Mouse (Mus musculus): Measurements from ENCODE around the gene Ndufa5. TPM values are rescaled to one million over a fixed set of nuclear protein-coding genes. Genes with fewer than 3 reads are reported as not detected.

Gene Ndufa5
- polyA plus RNA-seq, 1 experiment from 2014 or later: 432 TPM

GRCm38 (mm10) chr6:24555488-24555887 is 27.7 kb upstream of the Ndufa5 start:
- no peaks in the 10 kb centered on the region for H3K4me1 ChIP-seq (ENCODE audit: control insufficient read depth, insufficient read depth, low read depth, low read length)
- no peak overlapping the region for H3K27ac ChIP-seq (ENCODE audit: low read depth, low read length)
- 85% methylated on average over 2 of the region's 2 CpGs for WGBS
- no peak overlapping the region for H3K4me3 ChIP-seq (ENCODE audit: low read length)
- no peak for ATAC-seq
- H3K27me3 ChIP-seq (replicated peaks; ENCODE audit: control insufficient read depth, insufficient read depth, low read length): no peaks in the 10 kb centered on the region
- H3K9me3 ChIP-seq (ENCODE audit: control insufficient read depth, low read length): no peaks in the 10 kb centered on the region
- H3K9ac ChIP-seq (ENCODE audit: low read depth, low read length): no peak overlapping the region
- no peak overlapping the region for H3K4me2 ChIP-seq (ENCODE audit: low read length)
- H3K36me3 ChIP-seq (ENCODE audit: control insufficient read depth, insufficient read depth, low read length): no peaks in the 10 kb centered on the region

DNA sequence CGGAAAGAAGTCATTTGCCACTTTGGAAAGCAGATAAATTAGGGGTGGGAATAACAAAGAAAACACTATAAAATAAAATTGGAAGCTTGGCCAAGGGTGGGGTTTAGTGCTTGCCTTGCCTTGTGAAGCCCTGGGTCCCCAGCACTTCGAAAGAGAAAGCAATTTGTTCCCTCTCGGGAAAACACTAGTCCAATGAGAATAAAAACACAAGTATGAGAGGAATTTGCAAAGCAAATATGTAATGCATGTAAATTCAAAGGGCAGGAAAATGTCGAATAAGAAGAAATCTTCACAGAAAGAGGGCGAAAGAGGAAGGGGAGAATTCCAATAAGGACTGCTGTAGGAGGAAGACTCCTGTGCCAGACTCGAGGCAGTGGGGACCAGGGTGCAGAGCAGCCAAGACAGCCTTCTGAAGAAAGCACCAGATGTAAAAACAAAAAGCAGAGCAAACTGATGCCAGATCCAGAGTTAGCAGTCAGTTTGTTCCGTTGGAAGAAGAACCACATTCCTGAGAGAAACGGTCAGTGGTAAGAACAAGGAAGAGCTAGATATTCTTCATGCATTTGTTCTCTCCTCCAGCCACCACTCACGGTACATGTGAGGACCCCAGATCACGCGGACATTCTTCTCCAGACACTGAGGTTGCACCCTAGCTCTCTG is 26.7 kb upstream of the Ndufa5 start:
- 77% methylated on average over 11 of the region's 11 CpGs for WGBS
- Histone ChIP-seq H3K4me3 (ENCODE audit: low read length) (no peak overlapping the region), H3K4me1 (ENCODE audit: control insufficient read depth, insufficient read depth, low read depth, low read length) (no peaks in the 10 kb centered on the region), H3K27ac (ENCODE audit: low read depth, low read length) (no peak overlapping the region), H3K9ac (ENCODE audit: low read depth, low read length) (no peak overlapping the region), H3K36me3 (ENCODE audit: control insufficient read depth, insufficient read depth, low read length) (no peaks in the 10 kb centered on the region), H3K4me2 (ENCODE audit: low read length) (no peak overlapping the region), H3K9me3 (ENCODE audit: control insufficient read depth, low read length) (no peaks in the 10 kb centered on the region), H3K27me3 (replicated peaks; ENCODE audit: control insufficient read depth, insufficient read depth, low read length) (no peaks in the 10 kb centered on the region)
- no peak for ATAC-seq

- Histone ChIP-seq H3K9me3 (ENCODE audit: control insufficient read depth, low read length) (no peaks in the 10 kb centered on the region), H3K4me1 (ENCODE audit: control insufficient read depth, insufficient read depth, low read depth, low read length) (no peaks in the 10 kb centered on the region), H3K27ac (ENCODE audit: low read depth, low read length) (no peak overlapping the region), H3K9ac (ENCODE audit: low read depth, low read length) (no peak overlapping the region), H3K4me3 (ENCODE audit: low read length) (no peak overlapping the region), H3K4me2 (ENCODE audit: low read length) (no peak overlapping the region), H3K36me3 (ENCODE audit: control insufficient read depth, insufficient read depth, low read length) (no peaks in the 10 kb centered on the region), H3K27me3 (replicated peaks; ENCODE audit: control insufficient read depth, insufficient read depth, low read length) (no peaks in the 10 kb centered on the region)
- ATAC-seq: no peak
- 82% methylated on average over 7 of the region's 7 CpGs for WGBS
Measured at GRCm38 (mm10) chr6:24552046-24552445, 24.2 kb upstream of the Ndufa5 start.

DNA sequence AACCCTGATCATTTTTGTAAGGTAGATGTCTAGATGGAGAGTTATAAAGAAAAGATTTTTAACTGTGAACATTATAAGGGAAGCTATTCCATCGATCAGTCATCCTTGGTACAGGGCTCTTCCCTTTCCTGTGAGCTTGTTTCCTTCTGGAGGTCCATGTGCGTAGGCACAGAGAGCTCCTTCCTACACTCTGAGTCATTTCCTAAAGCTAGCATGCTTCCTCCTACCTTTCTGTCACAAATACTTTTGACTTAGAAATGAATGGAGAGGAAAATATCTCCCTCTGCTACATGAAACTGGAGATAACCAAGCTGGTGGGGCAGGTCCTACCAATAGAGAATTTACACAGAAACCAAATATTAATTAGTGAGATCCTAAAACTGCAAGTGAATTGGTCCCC is 22.0 kb upstream of the Ndufa5 start:
- no peak overlapping the region for H3K4me2 ChIP-seq (ENCODE audit: low read length)
- no peak overlapping the region for H3K4me3 ChIP-seq (ENCODE audit: low read length)
- H3K36me3 ChIP-seq (ENCODE audit: control insufficient read depth, insufficient read depth, low read length): no peaks in the 10 kb centered on the region
- no peak overlapping the region for H3K27ac ChIP-seq (ENCODE audit: low read depth, low read length)
- WGBS: 94% methylated on average over 2 of the region's 2 CpGs
- no peaks in the 10 kb centered on the region for H3K9me3 ChIP-seq (ENCODE audit: control insufficient read depth, low read length)
- H3K4me1 ChIP-seq (ENCODE audit: control insufficient read depth, insufficient read depth, low read depth, low read length): no peaks in the 10 kb centered on the region
- H3K9ac ChIP-seq (ENCODE audit: low read depth, low read length): no peak overlapping the region
- ATAC-seq: no peak
- no peaks in the 10 kb centered on the region for H3K27me3 ChIP-seq (replicated peaks; ENCODE audit: control insufficient read depth, insufficient read depth, low read length)

DNA sequence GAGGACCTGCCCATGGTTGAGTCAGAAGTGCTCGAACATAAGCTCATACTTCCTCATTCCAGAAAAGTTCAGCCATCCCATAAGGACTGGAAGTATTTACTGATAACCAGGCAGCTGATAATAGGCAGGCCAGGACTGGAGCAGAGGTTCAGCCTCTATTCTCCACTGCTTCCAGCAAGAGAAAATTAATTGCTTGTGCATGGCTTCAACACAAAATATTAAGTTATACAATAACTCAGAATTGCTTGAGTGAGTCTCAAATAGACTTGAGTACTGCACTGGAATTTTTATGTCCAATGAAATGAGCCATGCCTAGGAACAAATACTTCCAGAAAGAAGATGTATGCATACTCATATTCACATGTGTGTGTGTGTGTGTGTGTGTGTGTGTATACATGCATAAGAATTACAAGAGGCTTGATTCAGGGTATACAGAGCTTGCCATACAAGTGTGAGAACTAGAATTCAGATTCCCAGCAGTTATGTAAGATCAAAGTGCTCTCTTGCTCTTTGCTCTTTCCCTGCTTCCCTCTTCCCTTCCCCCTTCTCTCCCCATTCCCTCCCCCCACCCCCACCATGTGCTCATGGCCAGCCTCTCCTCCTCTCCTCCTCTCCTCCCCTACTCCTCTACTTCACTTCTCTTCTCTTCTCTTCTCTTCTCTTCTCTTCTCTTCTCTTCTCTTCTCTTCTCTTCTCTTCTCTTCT is 19.1 kb upstream of the Ndufa5 start:
- no peak for ATAC-seq
- no peaks in the 10 kb centered on the region for H3K9me3 ChIP-seq (ENCODE audit: control insufficient read depth, low read length)
- H3K27me3 ChIP-seq (replicated peaks; ENCODE audit: control insufficient read depth, insufficient read depth, low read length): no peaks in the 10 kb centered on the region
- WGBS: 73% methylated on average over 1 of the region's 1 CpGs
- H3K36me3 ChIP-seq (ENCODE audit: control insufficient read depth, insufficient read depth, low read length): no peaks in the 10 kb centered on the region
- H3K4me3 ChIP-seq (ENCODE audit: low read length): no peak overlapping the region
- H3K4me2 ChIP-seq (ENCODE audit: low read length): no peak overlapping the region
- H3K4me1 ChIP-seq (ENCODE audit: control insufficient read depth, insufficient read depth, low read depth, low read length): no peaks in the 10 kb centered on the region
- H3K9ac ChIP-seq (ENCODE audit: low read depth, low read length): no peak overlapping the region
- H3K27ac ChIP-seq (ENCODE audit: low read depth, low read length): no peak overlapping the region

GRCm38 (mm10) chr6:24543119-24543591 is 15.3 kb upstream of the Ndufa5 start:
- Histone ChIP-seq H3K27me3 (replicated peaks; ENCODE audit: control insufficient read depth, insufficient read depth, low read length) (no peaks in the 10 kb centered on the region), H3K36me3 (ENCODE audit: control insufficient read depth, insufficient read depth, low read length) (no peaks in the 10 kb centered on the region), H3K4me3 (ENCODE audit: low read length) (no peak overlapping the region), H3K4me1 (ENCODE audit: control insufficient read depth, insufficient read depth, low read depth, low read length) (no peaks in the 10 kb centered on the region), H3K9me3 (ENCODE audit: control insufficient read depth, low read length) (no peaks in the 10 kb centered on the region), H3K9ac (ENCODE audit: low read depth, low read length) (no peak overlapping the region), H3K27ac (ENCODE audit: low read depth, low read length) (no peak overlapping the region), H3K4me2 (ENCODE audit: low read length) (no peak overlapping the region)
- 62% methylated on average over 6 of the region's 6 CpGs for WGBS
- no peak for ATAC-seq

DNA sequence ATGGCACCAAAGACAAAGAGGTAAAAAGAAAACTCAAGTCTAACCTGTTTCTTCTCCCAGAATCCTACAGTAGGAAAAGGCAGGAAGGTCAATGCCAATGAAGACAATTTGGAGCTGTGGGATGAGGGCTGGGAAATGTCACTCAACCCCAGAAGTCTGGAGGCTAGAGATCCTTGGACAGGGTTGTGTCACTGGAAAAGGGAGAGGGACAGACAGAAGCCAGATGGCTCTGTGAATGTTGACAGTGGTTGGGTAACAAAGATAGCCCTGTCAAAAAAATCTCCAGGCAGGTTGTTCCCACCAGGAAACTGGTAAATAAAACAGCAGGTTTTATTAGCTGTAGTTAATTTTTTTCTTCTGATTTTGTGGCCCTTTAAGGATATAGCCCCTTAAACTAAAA is 14.6 kb upstream of the Ndufa5 start:
- Histone ChIP-seq H3K4me2 (ENCODE audit: low read length) (no peak overlapping the region), H3K36me3 (ENCODE audit: control insufficient read depth, insufficient read depth, low read length) (no peaks in the 10 kb centered on the region), H3K27ac (ENCODE audit: low read depth, low read length) (no peak overlapping the region), H3K9ac (ENCODE audit: low read depth, low read length) (no peak overlapping the region), H3K27me3 (replicated peaks; ENCODE audit: control insufficient read depth, insufficient read depth, low read length) (no peaks in the 10 kb centered on the region), H3K4me3 (ENCODE audit: low read length) (no peak overlapping the region), H3K9me3 (ENCODE audit: control insufficient read depth, low read length) (no peaks in the 10 kb centered on the region), H3K4me1 (ENCODE audit: control insufficient read depth, insufficient read depth, low read depth, low read length) (no peaks in the 10 kb centered on the region)
- no peak for ATAC-seq

DNA sequence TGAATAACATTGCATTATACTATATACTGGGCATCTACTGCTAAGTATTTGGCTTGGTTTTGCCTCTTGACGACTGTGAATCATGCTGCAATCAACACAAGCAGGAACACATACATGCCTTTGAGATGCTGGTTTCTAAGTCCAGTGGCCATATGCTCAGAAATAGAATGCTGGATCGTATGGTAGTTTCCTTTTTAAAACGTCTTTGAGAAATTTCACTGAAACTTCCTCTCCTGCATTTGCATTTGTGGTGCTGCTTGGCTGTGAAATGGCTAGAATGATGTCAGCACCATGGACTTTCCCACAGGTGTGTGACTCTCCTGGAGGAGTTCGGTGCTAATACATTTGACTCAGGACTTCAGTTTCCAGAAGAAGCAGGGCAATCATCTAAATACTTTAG is 12.3 kb upstream of the Ndufa5 start:
- no peak for ATAC-seq
- Histone ChIP-seq H3K4me2 (ENCODE audit: low read length) (no peak overlapping the region), H3K4me1 (ENCODE audit: control insufficient read depth, insufficient read depth, low read depth, low read length) (no peaks in the 10 kb centered on the region), H3K9ac (ENCODE audit: low read depth, low read length) (no peak overlapping the region), H3K9me3 (ENCODE audit: control insufficient read depth, low read length) (no peaks in the 10 kb centered on the region), H3K4me3 (ENCODE audit: low read length) (no peak overlapping the region), H3K36me3 (ENCODE audit: control insufficient read depth, insufficient read depth, low read length) (no peaks in the 10 kb centered on the region), H3K27ac (ENCODE audit: low read depth, low read length) (no peak overlapping the region), H3K27me3 (replicated peaks; ENCODE audit: control insufficient read depth, insufficient read depth, low read length) (no peaks in the 10 kb centered on the region)
- WGBS: 72% methylated on average over 4 of the region's 4 CpGs

DNA sequence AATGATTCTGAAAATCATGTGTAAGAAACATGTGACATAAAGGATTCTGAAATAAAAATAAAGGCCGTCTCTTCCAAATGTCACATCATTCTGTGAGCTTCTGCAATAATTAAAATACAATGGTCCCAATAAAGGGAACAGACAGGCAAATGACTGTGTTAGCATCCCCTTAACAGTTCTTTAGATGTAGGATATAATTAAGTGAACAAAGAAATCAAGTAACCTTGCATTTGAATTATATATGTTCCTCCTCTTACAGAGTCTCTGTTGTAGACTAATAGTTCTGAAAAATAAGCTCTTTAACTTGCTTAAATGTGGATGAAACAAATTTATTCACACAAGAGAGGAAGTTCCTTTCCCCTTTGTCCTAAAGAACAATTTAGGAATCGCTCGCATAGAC is 10.6 kb upstream of the Ndufa5 start:
- Histone ChIP-seq H3K4me2 (ENCODE audit: low read length) (no peak overlapping the region), H3K4me1 (ENCODE audit: control insufficient read depth, insufficient read depth, low read depth, low read length) (no peaks in the 10 kb centered on the region)
- 89% methylated on average over 3 of the region's 3 CpGs for WGBS

More for the DNA sequence above, 10.6 kb upstream of the Ndufa5 start:
- Histone ChIP-seq H3K9ac (ENCODE audit: low read depth, low read length) (no peak overlapping the region), H3K27me3 (replicated peaks; ENCODE audit: control insufficient read depth, insufficient read depth, low read length) (no peaks in the 10 kb centered on the region), H3K36me3 (ENCODE audit: control insufficient read depth, insufficient read depth, low read length) (no peaks in the 10 kb centered on the region), H3K4me3 (ENCODE audit: low read length) (no peak overlapping the region), H3K27ac (ENCODE audit: low read depth, low read length) (no peak overlapping the region), H3K9me3 (ENCODE audit: control insufficient read depth, low read length) (no peaks in the 10 kb centered on the region)
- ATAC-seq: no peak
